Mouse (Mus musculus): ENCODE results near the gene Mecom.
"Not testable (repeated sequence)": the region's sequence is repeated elsewhere in the genome, so short reads cannot be mapped to it uniquely, and the experiment has no call there.

Gene Mecom

GRCm38 (mm10) chr3:30436561-30436960 is 111.2 kb downstream of the Mecom start:
- no peak for DNase-seq

GRCm38 (mm10) chr3:30436131-30436530 is 111.7 kb downstream of the Mecom start:
- no peak for DNase-seq

- no peak for DNase-seq
Measured at GRCm38 (mm10) chr3:30428877-30429276, 118.9 kb downstream of the Mecom start.

- no peak for DNase-seq
Measured at GRCm38 (mm10) chr3:30424036-30424435, 123.8 kb downstream of the Mecom start.

GRCm38 (mm10) chr3:30421948-30422347 is 125.9 kb downstream of the Mecom start:
- DNase-seq, result not testable (repeated sequence)

- DNase-seq, result no peak
Measured at GRCm38 (mm10) chr3:30420899-30421298, 126.9 kb downstream of the Mecom start.

GRCm38 (mm10) chr3:30414173-30414572 is 133.6 kb downstream of the Mecom start:
- no peak for DNase-seq

GRCm38 (mm10) chr3:30410778-30411177 is 137.0 kb downstream of the Mecom start:
- DNase-seq, result no peak

GRCm38 (mm10) chr3:30404821-30405220 is 143.0 kb downstream of the Mecom start:
- DNase-seq, result no peak

- no peak for DNase-seq
Measured at GRCm38 (mm10) chr3:30398911-30399310, 148.9 kb downstream of the Mecom start.

- DNase-seq, result no peak
Measured at GRCm38 (mm10) chr3:30394911-30395310, 152.9 kb downstream of the Mecom start.

GRCm38 (mm10) chr3:30392662-30393061 is 155.1 kb downstream of the Mecom start:
- DNase-seq, result no peak

GRCm38 (mm10) chr3:30392218-30392617 is 155.6 kb downstream of the Mecom start:
- DNase-seq, result no peak

- DNase-seq, result no peak
Measured at GRCm38 (mm10) chr3:30390346-30390745, 157.5 kb downstream of the Mecom start.

GRCm38 (mm10) chr3:30380273-30380672 is 167.5 kb downstream of the Mecom start:
- no peak for DNase-seq

GRCm38 (mm10) chr3:30379301-30379700 is 168.5 kb downstream of the Mecom start:
- no peak for DNase-seq

- no peak for DNase-seq
Measured at GRCm38 (mm10) chr3:30371472-30371871, 176.3 kb downstream of the Mecom start.

GRCm38 (mm10) chr3:30370860-30371455 is 176.8 kb downstream of the Mecom start:
- no peak for DNase-seq

GRCm38 (mm10) chr3:30366621-30367020 is 181.2 kb downstream of the Mecom start:
- DNase-seq, result no peak

GRCm38 (mm10) chr3:30361190-30361589 is 186.6 kb downstream of the Mecom start:
- DNase-seq, result no peak

- DNase-seq, result no peak
Measured at GRCm38 (mm10) chr3:30353878-30354727, 193.7 kb downstream of the Mecom start.

GRCm38 (mm10) chr3:30349279-30349678 is 198.5 kb downstream of the Mecom start:
- no peak for DNase-seq

GRCm38 (mm10) chr3:30344151-30344550 is 203.7 kb downstream of the Mecom start:
- no peak for DNase-seq

- DNase-seq, result no peak
Measured at GRCm38 (mm10) chr3:30332337-30332736, 215.5 kb downstream of the Mecom start.
